Mouse (Mus musculus) midbrain, postnatal 0 days (tissue): Measurements from ENCODE around the gene Rbm33. TPM values are rescaled to one million over a fixed set of nuclear protein-coding genes. Genes with fewer than 3 reads are reported as not detected.

Experiments used
- ATAC-seq: fragments of 200-750 bp; cut with Nextera tagmentation; 2 replicates; pipeline ENCODE4 v1.8.0; 2017; ENCODE audit warnings: moderate number of reproducible peaks, mild to moderate bottlenecking, moderate TSS enrichment, moderate library complexity; ENCODE audit not compliant: low FRiP score
- DNase-seq: peaks from one replicate; pipeline ENCODE4 v3.0.0-alpha.2; 2015; ENCODE audit warnings: low spot score
- H3K27ac ChIP-seq: fragments of 300-500 bp; sonication (generic); 2 replicates; pipeline ENCODE4 v1.5.1; 2014; ENCODE audit warnings: low read depth, mild to moderate bottlenecking, low read length, mixed read lengths
- H3K27me3 ChIP-seq: fragments of 300-500 bp; sonication (generic); 2 replicates; pipeline ENCODE4 v1.6.1; 2014; ENCODE audit warnings: low read length, control low read depth, mixed read lengths; ENCODE audit not compliant: insufficient read depth
- H3K36me3 ChIP-seq: fragments of 300-500 bp; sonication (generic); 2 replicates; pipeline ENCODE4 v1.6.1; 2014; ENCODE audit warnings: low read length, control low read depth, mixed read lengths; ENCODE audit not compliant: insufficient read depth
- H3K4me1 ChIP-seq: fragments of 300-500 bp; sonication (generic); 2 replicates; pipeline ENCODE4 v1.6.1; 2014; ENCODE audit warnings: mild to moderate bottlenecking, control low read depth, antibody characterized with exemption, low read length, mixed read lengths; ENCODE audit not compliant: insufficient read depth
- H3K4me2 ChIP-seq: fragments of 300-500 bp; sonication (generic); 2 replicates; pipeline ENCODE4 v1.6.1; 2014; ENCODE audit warnings: low read depth, mild to moderate bottlenecking, low read length, mixed read lengths; ENCODE audit not compliant: poor library complexity, severe bottlenecking
- H3K4me3 ChIP-seq: fragments of 300-500 bp; sonication (generic); 2 replicates; pipeline ENCODE4 v1.5.1; 2014; ENCODE audit warnings: low read depth, mild to moderate bottlenecking, low read length, moderate library complexity
- H3K9ac ChIP-seq: fragments of 300-500 bp; sonication (generic); replicated peaks from 2 replicates; pipeline ENCODE4 v1.6.1; 2014; ENCODE audit warnings: mild to moderate bottlenecking, low read length, moderate library complexity, mixed read lengths; ENCODE audit not compliant: poor library complexity, severe bottlenecking
- H3K9me3 ChIP-seq: fragments of 300-500 bp; sonication (generic); 2 replicates; pipeline ENCODE4 v1.6.1; 2016; ENCODE audit warnings: low read length, control low read depth
- CTCF ChIP-seq: IDR thresholded peaks from 2 replicates; pipeline ENCODE4 v1.5.1; 2016; ENCODE audit warnings: antibody characterized with exemption, mild to moderate bottlenecking
- WGBS: fragments of 180-500 bp; shearing (Covaris S2); extraction: QIAGEN DNeasy Blood & Tissue Kit; methylation state at CpG from one replicate; pipeline ENCODE4 v1.1.7; 2014; 5-methylcytosine and 5-hydroxymethylcytosine counted together
- polyA plus RNA-seq: library from polyadenylated mRNA; unstranded; fragments of >200 nt; fragmentation: Nextera tagmentation; extraction: Ambion mirVana; gene quantifications from 2 replicates; pipeline ENCODE4 v1.2.1, GENCODE M21; 2015
- total RNA-seq: library from RNA; depleted of rRNA; stranded (reverse); fragments of >200 nt; gene quantifications from 2 replicates; pipeline ENCODE4 v1.2.3, GENCODE M21; 2014

The Rbm33 gene
- total and polyA plus RNA-seq, 2 experiments from 2014 or later: 13.8 to 31.6 TPM

GRCm38 (mm10) chr5:28299346-28299745 lies 17.6 kb upstream of the Rbm33 start:
- TF ChIP-seq CTCF: no peak
- H3K4me2 ChIP-seq: no peak overlapping the region
- WGBS: 85% methylated on average over 6 of the region's 6 CpGs
- no peak overlapping the region for H3K9ac ChIP-seq
- no peaks in the 10 kb centered on the region for H3K36me3 ChIP-seq
- no peak for ATAC-seq
- H3K9me3 ChIP-seq: no peaks in the 10 kb centered on the region
- H3K27ac ChIP-seq: no peak overlapping the region
- no peak for DNase-seq
- no peak overlapping the region for H3K4me3 ChIP-seq
- H3K27me3 ChIP-seq: no peaks in the 10 kb centered on the region
- no peaks in the 10 kb centered on the region for H3K4me1 ChIP-seq

GRCm38 (mm10) chr5:28302671-28303070 lies 14.2 kb upstream of the Rbm33 start:
- H3K4me3 ChIP-seq: no peak overlapping the region
- H3K36me3 ChIP-seq: no peaks in the 10 kb centered on the region
- H3K4me1 ChIP-seq: no peaks in the 10 kb centered on the region
- H3K27me3 ChIP-seq: no peaks in the 10 kb centered on the region
- H3K9me3 ChIP-seq: no peaks in the 10 kb centered on the region
- 96% methylated on average over 1 of the region's 1 CpGs for WGBS
- ATAC-seq: no peak
- no peak overlapping the region for H3K27ac ChIP-seq
- H3K9ac ChIP-seq: no peak overlapping the region
- DNase-seq: no peak
- no peak for TF ChIP-seq CTCF
- no peak overlapping the region for H3K4me2 ChIP-seq

- H3K27ac ChIP-seq: no peak overlapping the region
- no peak overlapping the region for H3K4me3 ChIP-seq
- H3K27me3 ChIP-seq: no peaks in the 10 kb centered on the region
- no peak overlapping the region for H3K4me2 ChIP-seq
- H3K36me3 ChIP-seq: no peaks in the 10 kb centered on the region
- TF ChIP-seq CTCF: no peak
- H3K4me1 ChIP-seq: no peaks in the 10 kb centered on the region
- DNase-seq (no peak), ATAC-seq (no peak)
- H3K9ac ChIP-seq: no peak overlapping the region
- H3K9me3 ChIP-seq: no peaks in the 10 kb centered on the region
Observed at GRCm38 (mm10) chr5:28304551-28304950, 12.4 kb upstream of the Rbm33 start.

- WGBS: 87% methylated on average over 8 of the region's 8 CpGs
- no peak overlapping the region for H3K4me3 ChIP-seq
- DNase-seq: no peak
- no peak overlapping the region for H3K27ac ChIP-seq
- H3K36me3 ChIP-seq: no peaks in the 10 kb centered on the region
- no peaks in the 10 kb centered on the region for H3K9me3 ChIP-seq
- peaks cover 17% of the 10 kb centered on the region; the same call in 1 of the 2 replicates for H3K4me1 ChIP-seq
- no peaks in the 10 kb centered on the region for H3K27me3 ChIP-seq
- TF ChIP-seq CTCF: no peak
- ATAC-seq: no peak
- H3K9ac ChIP-seq: no peak overlapping the region
- no peak overlapping the region for H3K4me2 ChIP-seq
Observed at GRCm38 (mm10) chr5:28315526-28315925, 1.4 kb upstream of the Rbm33 start.

GRCm38 (mm10) chr5:28316151-28316721 lies 685 bp upstream of the Rbm33 start:
- peak; percentile 56; the same call in 1 of the 2 replicates for ATAC-seq
- H3K36me3 ChIP-seq: no peaks in the 10 kb centered on the region
- WGBS: under 1% methylated on average over 14 of the region's 14 CpGs
- no peaks in the 10 kb centered on the region for H3K27me3 ChIP-seq
- peak; percentile 27 for DNase-seq
- TF ChIP-seq CTCF: no peak
- H3K9me3 ChIP-seq: no peaks in the 10 kb centered on the region
- H3K27ac ChIP-seq: peak overlapping the region; percentile 100
- H3K4me3 ChIP-seq: peak overlapping the region; percentile 99
- H3K9ac ChIP-seq: peak overlapping the region; percentile 100
- H3K4me1 ChIP-seq: peaks cover 21% of the 10 kb centered on the region; the same call in 1 of the 2 replicates
- peak overlapping the region; percentile 57 for H3K4me2 ChIP-seq

GRCm38 (mm10) chr5:28317253-28317916 lies 464 bp downstream of the Rbm33 start:
- peak overlapping the region; percentile 100 for H3K27ac ChIP-seq

More at GRCm38 (mm10) chr5:28317253-28317916, 464 bp downstream of the Rbm33 start:
- Histone ChIP-seq H3K4me1 (peaks cover 21% of the 10 kb centered on the region; the same call in 1 of the 2 replicates), H3K4me3 (peak overlapping the region; percentile 99), H3K9ac (peak overlapping the region; percentile 100), H3K9me3 (no peaks in the 10 kb centered on the region), H3K36me3 (no peaks in the 10 kb centered on the region), H3K4me2 (peak overlapping the region; percentile 57), H3K27me3 (no peaks in the 10 kb centered on the region)
- ATAC-seq (peak; percentile 70), DNase-seq (no peak)
- no peak for TF ChIP-seq CTCF
- WGBS: under 1% methylated on average over 58 of the region's 62 CpGs
